Mouse (Mus musculus): ENCODE measurements around the gene Irf1.

Gene Irf1

GRCm38 (mm10) chr11:53781201-53781775 lies 11.5 kb downstream of the Irf1 start:
- DNase-seq (ENCODE audit: low read depth, low spot score) = peak; percentile 57

- no peak for DNase-seq (ENCODE audit: low read depth, low spot score)
Observed at GRCm38 (mm10) chr11:53781964-53782363, 12.2 kb downstream of the Irf1 start.

GRCm38 (mm10) chr11:53783288-53783687 lies 13.5 kb downstream of the Irf1 start:
- no peak for DNase-seq (ENCODE audit: low read depth, low spot score)

- DNase-seq (ENCODE audit: low read depth, low spot score) = no peak
Observed at GRCm38 (mm10) chr11:53785311-53785936, 15.6 kb downstream of the Irf1 start.

GRCm38 (mm10) chr11:53786058-53787031 lies 16.5 kb downstream of the Irf1 start:
- no peak for DNase-seq (ENCODE audit: low read depth, low spot score)

GRCm38 (mm10) chr11:53788196-53788595 lies 18.4 kb downstream of the Irf1 start:
- no peak for DNase-seq (ENCODE audit: low read depth, low spot score)

GRCm38 (mm10) chr11:53789277-53789676 lies 19.5 kb downstream of the Irf1 start:
- DNase-seq (ENCODE audit: low read depth, low spot score) = no peak

- DNase-seq (ENCODE audit: low read depth, low spot score) = no peak
Observed at GRCm38 (mm10) chr11:53792986-53793385, 23.2 kb downstream of the Irf1 start.

- no peak for DNase-seq (ENCODE audit: low read depth, low spot score)
Observed at GRCm38 (mm10) chr11:53794015-53794414, 24.2 kb downstream of the Irf1 start.

- no peak for DNase-seq (ENCODE audit: low read depth, low spot score)
Observed at GRCm38 (mm10) chr11:53794671-53795557, 25.1 kb downstream of the Irf1 start.

GRCm38 (mm10) chr11:53795813-53796212 lies 26.0 kb downstream of the Irf1 start:
- no peak for DNase-seq (ENCODE audit: low read depth, low spot score)

GRCm38 (mm10) chr11:53796409-53797151 lies 26.8 kb downstream of the Irf1 start:
- DNase-seq (ENCODE audit: low read depth, low spot score) = no peak

- no peak for DNase-seq (ENCODE audit: low read depth, low spot score)
Observed at GRCm38 (mm10) chr11:53797386-53797920, 27.6 kb downstream of the Irf1 start.

- no peak for DNase-seq (ENCODE audit: low read depth, low spot score)
Observed at GRCm38 (mm10) chr11:53798041-53798711, 28.4 kb downstream of the Irf1 start.

GRCm38 (mm10) chr11:53800036-53800435 lies 30.2 kb downstream of the Irf1 start:
- peak; percentile 92 for DNase-seq (ENCODE audit: low read depth, low spot score)

GRCm38 (mm10) chr11:53800975-53801374 lies 31.2 kb downstream of the Irf1 start:
- no peak for DNase-seq (ENCODE audit: low read depth, low spot score)

GRCm38 (mm10) chr11:53803093-53803492 lies 33.3 kb downstream of the Irf1 start:
- DNase-seq (ENCODE audit: low read depth, low spot score) = peak; percentile 73

GRCm38 (mm10) chr11:53803494-53803893 lies 33.7 kb downstream of the Irf1 start:
- DNase-seq (ENCODE audit: low read depth, low spot score) = no peak

GRCm38 (mm10) chr11:53804569-53805344 lies 34.9 kb downstream of the Irf1 start:
- peak; percentile 63 for DNase-seq (ENCODE audit: low read depth, low spot score)

Data from ZHBTc4 (cell line).